Mouse (Mus musculus): ENCODE data around the gene Nid2.

DNA sequence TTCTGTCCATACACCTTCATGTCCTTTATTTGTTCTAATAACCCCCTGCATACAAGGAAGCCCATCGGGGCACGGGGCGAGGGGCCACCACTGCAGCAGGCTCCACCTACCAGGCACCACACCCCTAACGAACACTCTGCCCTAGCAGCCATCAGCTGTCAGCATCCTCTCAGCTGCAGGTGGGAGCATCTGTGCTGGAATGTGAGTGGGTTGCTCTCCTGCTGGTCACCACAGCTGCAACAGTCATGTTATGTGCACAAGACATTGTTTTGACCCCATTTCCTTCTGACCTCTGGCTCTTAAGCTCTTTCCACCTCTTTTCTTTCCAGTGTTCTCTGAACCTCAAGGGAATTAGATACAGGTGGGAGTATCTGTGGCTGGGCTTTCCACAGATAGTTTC, 10.9 kb downstream of the Nid2 start:
- TF ChIP-seq FLI1 (IDR thresholded peaks at IDR 0.05; ENCODE audit: low read length) = no peak
- TF ChIP-seq GATA1 (IDR thresholded peaks at IDR 0.05; ENCODE audit: borderline replicate concordance, low read length) = no peak
